Mouse (Mus musculus) lung, adult 18-20 months (tissue): Measurements from ENCODE around the gene Sesn3.
A peak's percentile ranks its signal among the peaks of the same experiment; 100 is the strongest.
"Not testable (repeated sequence)": the region's sequence is repeated elsewhere in the genome, so short reads cannot be mapped to it uniquely, and the experiment has no call there.

ENCODE experiments used
- DNase-seq, 2 experiments: peaks; one replicate each; pipeline ENCODE4 v3.0.0; 2022; ENCODE audit warnings: mixed read lengths in 2 of 2

Gene Sesn3

GRCm38 (mm10) chr9:14285036-14285435, 10.2 kb downstream of the Sesn3 start:
- peak in 1 of 2 experiments; percentile 7 for DNase-seq

GRCm38 (mm10) chr9:14287234-14287633, 12.4 kb downstream of the Sesn3 start:
- DNase-seq = no peak

GRCm38 (mm10) chr9:14288500-14288899, 13.6 kb downstream of the Sesn3 start:
- DNase-seq = no peak

- no peak for DNase-seq
Measured at GRCm38 (mm10) chr9:14293866-14294265, 19.0 kb downstream of the Sesn3 start.

GRCm38 (mm10) chr9:14295680-14296440, 21.0 kb downstream of the Sesn3 start:
- DNase-seq = no peak

- DNase-seq = no peak
Measured at GRCm38 (mm10) chr9:14297204-14297603, 22.3 kb downstream of the Sesn3 start.

- no peak for DNase-seq
Measured at GRCm38 (mm10) chr9:14299819-14300218, 25.0 kb downstream of the Sesn3 start.

GRCm38 (mm10) chr9:14300795-14301194, 25.9 kb downstream of the Sesn3 start:
- DNase-seq = no peak

GRCm38 (mm10) chr9:14304262-14304968, 29.5 kb downstream of the Sesn3 start:
- DNase-seq = no peak

GRCm38 (mm10) chr9:14307341-14307740, 32.5 kb downstream of the Sesn3 start:
- DNase-seq = no peak

GRCm38 (mm10) chr9:14313968-14314367, 39.1 kb downstream of the Sesn3 start:
- DNase-seq = no peak

GRCm38 (mm10) chr9:14314477-14314876, 39.6 kb downstream of the Sesn3 start:
- DNase-seq = no peak

- DNase-seq = no peak
Measured at GRCm38 (mm10) chr9:14316618-14317017, 41.8 kb downstream of the Sesn3 start.

GRCm38 (mm10) chr9:14335829-14336228, 61.0 kb downstream of the Sesn3 start:
- no peak for DNase-seq

GRCm38 (mm10) chr9:14336901-14337300, 62.0 kb downstream of the Sesn3 start:
- DNase-seq = no peak

GRCm38 (mm10) chr9:14338701-14339100, 63.8 kb downstream of the Sesn3 start:
- no peak for DNase-seq

- peak; percentile 63 to 64 for DNase-seq
Measured at GRCm38 (mm10) chr9:14342041-14342668, 67.3 kb downstream of the Sesn3 start.

GRCm38 (mm10) chr9:14345866-14346265, 71.0 kb downstream of the Sesn3 start:
- not testable (repeated sequence) for DNase-seq

- DNase-seq = peak in 1 of 2 experiments; percentile 20
Measured at GRCm38 (mm10) chr9:14348416-14348815, 73.5 kb downstream of the Sesn3 start.

- DNase-seq = no peak
Measured at GRCm38 (mm10) chr9:14349380-14349779, 74.5 kb downstream of the Sesn3 start.

- DNase-seq = no peak
Measured at GRCm38 (mm10) chr9:14350787-14351186, 75.9 kb downstream of the Sesn3 start.

- no peak for DNase-seq
Measured at GRCm38 (mm10) chr9:14352337-14352736, 77.5 kb downstream of the Sesn3 start.

GRCm38 (mm10) chr9:14354852-14355251, 80.0 kb downstream of the Sesn3 start:
- DNase-seq = no peak

- DNase-seq = no peak
Measured at GRCm38 (mm10) chr9:14357033-14357432, 82.2 kb downstream of the Sesn3 start.
